Mouse (Mus musculus) forebrain, embryonic 14.5 days (tissue): ENCODE results near the gene Mecom. TPM values are rescaled to one million over a fixed set of nuclear protein-coding genes. Genes with fewer than 3 reads are reported as not detected.

Experiments
- ATAC-seq: fragments of 200-750 bp; cut with Nextera tagmentation; 2 replicates; pipeline ENCODE4 v1.8.0; 2017; ENCODE audit warnings: mild to moderate bottlenecking, moderate library complexity
- DNase-seq: peaks from one replicate; pipeline ENCODE4 v3.0.0-alpha.2; 2015; ENCODE audit warnings: low spot score
- H3K27ac ChIP-seq: fragments of 300-500 bp; sonication (generic); 2 replicates; pipeline ENCODE4 v1.5.1; 2014; ENCODE audit warnings: low read depth, mild to moderate bottlenecking, control low read depth, low read length, moderate library complexity
- H3K27me3 ChIP-seq: fragments of 300-500 bp; sonication (generic); replicated peaks from 2 replicates; pipeline ENCODE4 v1.6.1; 2014; ENCODE audit warnings: low read length, control low read depth, mixed read lengths; ENCODE audit not compliant: control insufficient read depth, insufficient read depth
- H3K36me3 ChIP-seq: fragments of 300-500 bp; sonication (generic); 2 replicates; pipeline ENCODE4 v1.6.1; 2014; ENCODE audit warnings: low read length, control low read depth; ENCODE audit not compliant: control insufficient read depth, insufficient read depth
- H3K4me1 ChIP-seq: fragments of 300-500 bp; sonication (generic); 2 replicates; pipeline ENCODE4 v1.6.1; 2014; ENCODE audit warnings: antibody characterized with exemption, low read length, control low read depth; ENCODE audit not compliant: control insufficient read depth, insufficient read depth
- H3K4me2 ChIP-seq: fragments of 300-500 bp; sonication (generic); 2 replicates; pipeline ENCODE4 v1.6.1; 2014; ENCODE audit warnings: mild to moderate bottlenecking, control low read depth, low read length
- H3K4me3 ChIP-seq: fragments of 300-500 bp; sonication (generic); 2 replicates; pipeline ENCODE4 v1.5.1; 2014; ENCODE audit warnings: low read depth, low read length, control low read depth
- H3K9ac ChIP-seq: fragments of 300-500 bp; sonication (generic); 2 replicates; pipeline ENCODE4 v1.6.1; 2014; ENCODE audit warnings: mild to moderate bottlenecking, low read length, control low read depth, moderate library complexity
- H3K9me3 ChIP-seq: fragments of 300-500 bp; sonication (generic); replicated peaks from 2 replicates; pipeline ENCODE4 v1.6.1; 2016; ENCODE audit warnings: low read length, control low read depth, mixed read lengths; ENCODE audit not compliant: control insufficient read depth
- WGBS: fragments of 180-500 bp; shearing (Covaris S2); extraction: QIAGEN DNeasy Blood & Tissue Kit; methylation state at CpG from one replicate; pipeline ENCODE4 v1.1.7; 2014; 5-methylcytosine and 5-hydroxymethylcytosine counted together
- polyA plus RNA-seq: library from polyadenylated mRNA; unstranded; fragments of >200 nt; fragmentation: Nextera tagmentation; extraction: Ambion mirVana; gene quantifications from 2 replicates; pipeline ENCODE4 v1.2.1, GENCODE M21; 2014

Mecom gene
- polyA plus RNA-seq, 1 experiment from 2014 or later, result 3.2 TPM

- Histone ChIP-seq H3K27ac (no peak overlapping the region), H3K27me3 (0 out of 2 replicates have a peak, but pooled peaks cover 3% of the 10 kb centered on the region), H3K4me2 (no peak overlapping the region), H3K9ac (no peak overlapping the region), H3K4me1 (0 out of 2 replicates have a peak, but pooled peaks cover 2% of the 10 kb centered on the region), H3K9me3 (no peaks in the 10 kb centered on the region), H3K36me3 (no peaks in the 10 kb centered on the region), H3K4me3 (no peak overlapping the region)
- DNase-seq (no peak), ATAC-seq (no peak)
- WGBS, result 78% methylated on average over 4 of the region's 4 CpGs
Observed at GRCm38 (mm10) chr3:30139678-30140077, 408.1 kb downstream of the Mecom start.

DNA sequence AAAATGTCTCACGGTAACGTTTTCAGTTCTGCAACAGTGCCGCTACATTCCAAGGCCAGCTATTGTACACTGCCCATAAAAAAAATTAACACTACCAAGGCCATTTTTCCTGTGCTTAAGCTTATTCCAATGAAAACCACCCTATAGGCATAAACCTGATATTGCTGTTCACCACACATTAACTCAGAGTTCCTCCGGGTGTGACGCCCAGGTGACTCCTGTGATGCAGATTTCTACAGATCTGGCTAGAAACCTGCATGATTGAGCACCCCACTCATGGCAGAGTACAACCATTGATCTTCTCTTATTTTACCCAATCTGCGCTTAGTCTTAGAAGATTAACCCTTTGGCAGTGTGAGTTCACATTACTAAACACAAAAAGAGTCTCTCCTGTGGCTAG lies 409.2 kb downstream of the Mecom start:
- ATAC-seq (no peak), DNase-seq (no peak)
- Histone ChIP-seq H3K27me3 (no peaks in the 10 kb centered on the region), H3K27ac (no peak overlapping the region), H3K9ac (no peak overlapping the region), H3K4me3 (no peak overlapping the region), H3K36me3 (no peaks in the 10 kb centered on the region), H3K4me2 (no peak overlapping the region), H3K9me3 (no peaks in the 10 kb centered on the region), H3K4me1 (no peaks in the 10 kb centered on the region)
- WGBS, result 94% methylated on average over 6 of the region's 6 CpGs

DNA sequence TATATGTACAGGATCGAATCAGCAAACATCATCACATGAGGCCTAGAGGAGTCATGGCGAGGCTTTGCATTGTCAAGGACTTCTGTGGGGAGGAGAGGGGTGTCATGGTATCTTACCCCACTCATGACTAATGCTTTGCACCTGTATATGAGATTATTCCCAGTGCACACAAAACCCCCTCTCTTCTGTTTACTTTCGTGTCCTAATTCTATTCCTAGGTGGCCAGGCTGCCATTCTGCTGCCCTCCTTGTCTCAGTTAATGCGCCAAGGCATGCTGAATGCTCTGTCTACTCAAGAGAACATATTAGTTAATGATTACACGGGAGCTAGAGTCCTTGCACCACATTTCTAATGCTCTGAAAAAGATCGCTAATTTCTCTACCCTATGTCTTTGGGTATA lies 412.0 kb downstream of the Mecom start:
- DNase-seq, result no peak
- Histone ChIP-seq H3K27ac (no peak overlapping the region), H3K4me2 (no peak overlapping the region), H3K36me3 (no peaks in the 10 kb centered on the region), H3K4me3 (no peak overlapping the region), H3K9ac (no peak overlapping the region), H3K27me3 (no peaks in the 10 kb centered on the region), H3K4me1 (no peaks in the 10 kb centered on the region), H3K9me3 (no peaks in the 10 kb centered on the region)
- WGBS, result 83% methylated on average over 6 of the region's 6 CpGs
- ATAC-seq, result no peak

DNA sequence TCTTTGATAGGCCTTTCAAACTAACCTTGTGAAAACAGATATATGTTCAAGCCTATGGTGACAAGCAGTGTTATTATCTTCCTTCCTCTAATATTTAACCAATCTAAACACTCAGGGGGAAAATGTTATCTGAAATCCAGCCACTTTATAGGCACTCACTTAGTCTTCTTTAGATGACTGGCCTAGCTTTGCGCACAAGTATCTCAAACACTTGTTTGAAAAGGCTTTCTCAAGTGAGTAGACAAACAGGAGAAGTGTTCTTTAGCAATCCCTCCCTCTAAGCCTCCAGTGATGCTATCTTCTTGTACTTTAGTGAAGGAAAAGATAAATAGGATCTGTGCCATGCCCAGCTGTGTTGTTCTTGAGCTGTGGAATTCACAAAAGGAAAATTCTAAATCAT lies 412.7 kb downstream of the Mecom start:
- ATAC-seq (no peak), DNase-seq (no peak)
- no peak overlapping the region for H3K4me2 ChIP-seq
- no peaks in the 10 kb centered on the region for H3K4me1 ChIP-seq
- no peak overlapping the region for H3K27ac ChIP-seq
- H3K4me3 ChIP-seq, result no peak overlapping the region
- no peaks in the 10 kb centered on the region for H3K9me3 ChIP-seq
- H3K36me3 ChIP-seq, result no peaks in the 10 kb centered on the region
- no peaks in the 10 kb centered on the region for H3K27me3 ChIP-seq
- H3K9ac ChIP-seq, result no peak overlapping the region
- WGBS, result 92% methylated on average over 1 of the region's 1 CpGs

- DNase-seq (no peak), ATAC-seq (no peak)
- WGBS, result 89% methylated on average over 3 of the region's 3 CpGs
- no peaks in the 10 kb centered on the region for H3K9me3 ChIP-seq
- H3K9ac ChIP-seq, result no peak overlapping the region
- H3K4me2 ChIP-seq, result no peak overlapping the region
- H3K4me1 ChIP-seq, result no peaks in the 10 kb centered on the region
- no peaks in the 10 kb centered on the region for H3K27me3 ChIP-seq
- H3K27ac ChIP-seq, result no peak overlapping the region
- no peaks in the 10 kb centered on the region for H3K36me3 ChIP-seq
- H3K4me3 ChIP-seq, result no peak overlapping the region
Observed at GRCm38 (mm10) chr3:30132981-30133380, 414.8 kb downstream of the Mecom start.

- Histone ChIP-seq H3K27me3 (no peaks in the 10 kb centered on the region), H3K4me3 (no peak overlapping the region), H3K4me1 (no peaks in the 10 kb centered on the region), H3K9me3 (no peaks in the 10 kb centered on the region), H3K27ac (no peak overlapping the region), H3K4me2 (no peak overlapping the region), H3K36me3 (no peaks in the 10 kb centered on the region), H3K9ac (no peak overlapping the region)
- ATAC-seq (no peak), DNase-seq (no peak)
- WGBS, result 67% methylated on average over 2 of the region's 2 CpGs
Observed at GRCm38 (mm10) chr3:30132370-30132769, 415.4 kb downstream of the Mecom start.

- Histone ChIP-seq H3K9ac (no peak overlapping the region), H3K27me3 (no peaks in the 10 kb centered on the region), H3K27ac (no peak overlapping the region), H3K9me3 (no peaks in the 10 kb centered on the region), H3K4me1 (no peaks in the 10 kb centered on the region), H3K4me3 (no peak overlapping the region), H3K36me3 (no peaks in the 10 kb centered on the region), H3K4me2 (no peak overlapping the region)
- ATAC-seq (no peak), DNase-seq (no peak)
- 65% methylated on average over 4 of the region's 4 CpGs for WGBS
Observed at GRCm38 (mm10) chr3:30130495-30130894, 417.3 kb downstream of the Mecom start.

GRCm38 (mm10) chr3:30122618-30123017 lies 425.2 kb downstream of the Mecom start:
- H3K27me3 ChIP-seq, result no peaks in the 10 kb centered on the region
- no peak overlapping the region for H3K4me2 ChIP-seq
- no peak overlapping the region for H3K9ac ChIP-seq
- H3K4me1 ChIP-seq, result no peaks in the 10 kb centered on the region
- no peaks in the 10 kb centered on the region for H3K9me3 ChIP-seq
- 86% methylated on average over 3 of the region's 3 CpGs for WGBS
- no peak overlapping the region for H3K4me3 ChIP-seq
- DNase-seq, result no peak
- H3K36me3 ChIP-seq, result no peaks in the 10 kb centered on the region
- ATAC-seq, result no peak
- H3K27ac ChIP-seq, result no peak overlapping the region

GRCm38 (mm10) chr3:30120790-30121512 lies 426.9 kb downstream of the Mecom start:
- Histone ChIP-seq H3K4me1 (no peaks in the 10 kb centered on the region), H3K4me3 (no peak overlapping the region)

More at GRCm38 (mm10) chr3:30120790-30121512, 426.9 kb downstream of the Mecom start:
- no peak for DNase-seq
- Histone ChIP-seq H3K36me3 (no peaks in the 10 kb centered on the region), H3K9ac (no peak overlapping the region), H3K27me3 (no peaks in the 10 kb centered on the region), H3K27ac (no peak overlapping the region), H3K9me3 (no peaks in the 10 kb centered on the region), H3K4me2 (no peak overlapping the region)
- no peak for ATAC-seq
- WGBS, result 89% methylated on average over 8 of the region's 8 CpGs
